Mouse (Mus musculus) kidney, adult 8-10 months (tissue): ENCODE measurements around the gene Sfswap.
"Not testable (repeated sequence)": the region's sequence is repeated elsewhere in the genome, so short reads cannot be mapped to it uniquely, and the experiment has no call there.

Experiments
- DNase-seq, 2 experiments: peaks; one replicate each; pipeline ENCODE4 v3.0.0; 2022

The Sfswap gene

GRCm38 (mm10) chr5:129590915-129591314 lies 89.9 kb downstream of the Sfswap start:
- no peak for DNase-seq

GRCm38 (mm10) chr5:129594116-129595114 lies 93.4 kb downstream of the Sfswap start:
- DNase-seq = peak; percentile 55 to 84

GRCm38 (mm10) chr5:129602071-129602487 lies 101.1 kb downstream of the Sfswap start:
- DNase-seq = peak in 1 of 2 experiments; percentile 53

- peak in 1 of 2 experiments; percentile 29 for DNase-seq
Observed at GRCm38 (mm10) chr5:129607476-129607875, 106.5 kb downstream of the Sfswap start.

- DNase-seq = peak; percentile 68 to 86
Observed at GRCm38 (mm10) chr5:129611060-129611459, 110.0 kb downstream of the Sfswap start.

- not testable (repeated sequence) for DNase-seq
Observed at GRCm38 (mm10) chr5:129620600-129620999, 119.6 kb downstream of the Sfswap start.
